Mouse (Mus musculus) kidney, postnatal 0 days (tissue): ENCODE data around the gene Lcn9. TPM values are rescaled to one million over a fixed set of nuclear protein-coding genes. Genes with fewer than 3 reads are reported as not detected.

Experiments used
- ATAC-seq: fragments of 200-750 bp; cut with Nextera tagmentation; replicated peaks from 2 replicates; pipeline ENCODE4 v1.8.0; 2017; ENCODE audit warnings: low read depth, moderate number of reproducible peaks, moderate TSS enrichment, moderate library complexity; ENCODE audit not compliant: low FRiP score
- DNase-seq: peaks from one replicate; pipeline ENCODE4 v3.0.0-alpha.2; 2016; ENCODE audit warnings: low spot score
- H3K27ac ChIP-seq: fragments of 300-500 bp; sonication (generic); 2 replicates; pipeline ENCODE4 v1.5.1; 2014; ENCODE audit warnings: mild to moderate bottlenecking
- H3K27me3 ChIP-seq: fragments of 300-500 bp; sonication (generic); 2 replicates; pipeline ENCODE4 v1.6.1; 2014; ENCODE audit warnings: low read length, mixed read lengths; ENCODE audit not compliant: insufficient read depth
- H3K36me3 ChIP-seq: fragments of 300-500 bp; sonication (generic); 2 replicates; pipeline ENCODE4 v1.6.1; 2014; ENCODE audit warnings: low read length, mixed read lengths; ENCODE audit not compliant: insufficient read depth
- H3K4me1 ChIP-seq: fragments of 300-500 bp; sonication (generic); replicated peaks from 2 replicates; pipeline ENCODE4 v1.6.1; 2014; ENCODE audit warnings: antibody characterized with exemption, low read length, mixed read lengths; ENCODE audit not compliant: insufficient read depth
- H3K4me2 ChIP-seq: fragments of 300-500 bp; sonication (generic); 2 replicates; pipeline ENCODE4 v1.6.1; 2014; ENCODE audit warnings: mild to moderate bottlenecking, low read length, moderate library complexity, mixed read lengths
- H3K4me3 ChIP-seq: fragments of 300-500 bp; sonication (generic); replicated peaks from 2 replicates; pipeline ENCODE4 v1.5.1; 2014; ENCODE audit warnings: low read depth, low read length
- H3K9ac ChIP-seq: fragments of 300-500 bp; sonication (generic); 2 replicates; pipeline ENCODE4 v1.6.1; 2014; ENCODE audit warnings: low read depth, low read length
- H3K9me3 ChIP-seq: fragments of 300-500 bp; sonication (generic); replicated peaks from 2 replicates; pipeline ENCODE4 v1.6.1; 2016; ENCODE audit warnings: low read length, inconsistent platforms, mixed read lengths
- CTCF ChIP-seq: IDR thresholded peaks from 2 replicates; pipeline ENCODE4 v1.5.1; 2016; ENCODE audit warnings: antibody characterized with exemption, low read depth, mild to moderate bottlenecking, moderate library complexity
- WGBS: fragments of 180-500 bp; shearing (Covaris S2); extraction: QIAGEN DNeasy Blood & Tissue Kit; methylation state at CpG from one replicate; pipeline ENCODE4 v1.1.7; 2014; 5-methylcytosine and 5-hydroxymethylcytosine counted together
- polyA plus RNA-seq: library from polyadenylated mRNA; unstranded; fragments of >200 nt; fragmentation: Nextera tagmentation; extraction: Ambion mirVana; gene quantifications from 2 replicates; pipeline ENCODE4 v1.2.1, GENCODE M21; 2015

Gene Lcn9
- polyA plus RNA-seq, 1 experiment from 2014 or later = not detected

GRCm38 (mm10) chr2:25846516-25846915, 23.6 kb downstream of the Lcn9 start:
- WGBS = 69% methylated on average over 8 of the region's 8 CpGs
- Histone ChIP-seq H3K4me3 (no peak overlapping the region), H3K27me3 (no peaks in the 10 kb centered on the region), H3K4me2 (no peak overlapping the region), H3K9ac (no peak overlapping the region), H3K36me3 (no peaks in the 10 kb centered on the region), H3K4me1 (no peaks in the 10 kb centered on the region), H3K9me3 (no peaks in the 10 kb centered on the region), H3K27ac (no peak overlapping the region)
- no peak for TF ChIP-seq CTCF
- no peak for ATAC-seq
- no peak for DNase-seq

- TF ChIP-seq CTCF = no peak
Measured at GRCm38 (mm10) chr2:25847226-25847625, 24.3 kb downstream of the Lcn9 start, which contains the start of gene Sohlh1. Sohlh1 (minus strand) TSS chr2:25847248.

GRCm38 (mm10) chr2:25850330-25850729, 27.4 kb downstream of the Lcn9 start:
- peak; percentile 72 for TF ChIP-seq CTCF
- Histone ChIP-seq H3K27me3 (no peaks in the 10 kb centered on the region), H3K4me3 (no peak overlapping the region), H3K4me2 (no peak overlapping the region), H3K36me3 (no peaks in the 10 kb centered on the region), H3K4me1 (no peaks in the 10 kb centered on the region), H3K9me3 (no peaks in the 10 kb centered on the region), H3K27ac (no peak overlapping the region), H3K9ac (no peak overlapping the region)
- DNase-seq = peak; percentile 32
- no peak for ATAC-seq
- WGBS = 16% methylated on average over 4 of the region's 4 CpGs

More at GRCm38 (mm10) chr2:25847226-25847625, 24.3 kb downstream of the Lcn9 start, which contains the start of gene Sohlh1:
- Histone ChIP-seq H3K27ac (no peak within 1 kb of the TSS), H3K4me3 (no peak within 1 kb of the TSS), H3K27me3 (no peaks in the 10 kb centered on the region), H3K4me1 (no peaks in the 10 kb centered on the region), H3K9ac (no peak within 1 kb of the TSS), H3K4me2 (no peak within 1 kb of the TSS), H3K9me3 (no peaks in the 10 kb centered on the region), H3K36me3 (no peaks in the 10 kb centered on the region)
- WGBS = 81% methylated on average over 16 of the region's 16 CpGs
- DNase-seq (no peak), ATAC-seq (no peak)

- ATAC-seq = no peak
- Histone ChIP-seq H3K9ac (no peak overlapping the region), H3K4me2 (no peak overlapping the region), H3K4me3 (no peak overlapping the region), H3K27me3 (no peaks in the 10 kb centered on the region), H3K36me3 (no peaks in the 10 kb centered on the region), H3K4me1 (no peaks in the 10 kb centered on the region), H3K27ac (no peak overlapping the region), H3K9me3 (no peaks in the 10 kb centered on the region)
- TF ChIP-seq CTCF = no peak
- no peak for DNase-seq
- 59% methylated on average over 3 of the region's 3 CpGs for WGBS
Measured at GRCm38 (mm10) chr2:25852626-25853025, 29.7 kb downstream of the Lcn9 start.

- H3K27ac ChIP-seq = no peak overlapping the region
- H3K9me3 ChIP-seq = no peaks in the 10 kb centered on the region
- no peak overlapping the region for H3K4me3 ChIP-seq
- WGBS = 76% methylated on average over 5 of the region's 5 CpGs
- H3K4me1 ChIP-seq = no peaks in the 10 kb centered on the region
- no peak for ATAC-seq
- H3K9ac ChIP-seq = no peak overlapping the region
- no peak for TF ChIP-seq CTCF
- no peaks in the 10 kb centered on the region for H3K36me3 ChIP-seq
- DNase-seq = no peak
- H3K4me2 ChIP-seq = no peak overlapping the region
- H3K27me3 ChIP-seq = no peaks in the 10 kb centered on the region
Measured at GRCm38 (mm10) chr2:25853998-25854397, 31.0 kb downstream of the Lcn9 start.

GRCm38 (mm10) chr2:25859891-25860290, 36.9 kb downstream of the Lcn9 start:
- H3K4me3 ChIP-seq = no peak overlapping the region
- no peaks in the 10 kb centered on the region; the same call in 1 of the 2 replicates for H3K27me3 ChIP-seq
- H3K27ac ChIP-seq = no peak overlapping the region
- H3K9ac ChIP-seq = no peak overlapping the region
- 0 out of 2 replicates have a peak, but pooled peaks cover 10% of the 10 kb centered on the region for H3K4me1 ChIP-seq
- ATAC-seq = no peak
- H3K36me3 ChIP-seq = no peaks in the 10 kb centered on the region
- no peak overlapping the region for H3K4me2 ChIP-seq
- WGBS = 86% methylated on average over 3 of the region's 3 CpGs
- TF ChIP-seq CTCF = no peak
- H3K9me3 ChIP-seq = no peaks in the 10 kb centered on the region
- no peak for DNase-seq

GRCm38 (mm10) chr2:25862038-25862437, 39.1 kb downstream of the Lcn9 start:
- Histone ChIP-seq H3K9ac (no peak overlapping the region), H3K4me1 (0 out of 2 replicates have a peak, but pooled peaks cover 10% of the 10 kb centered on the region), H3K4me3 (no peak overlapping the region), H3K9me3 (no peaks in the 10 kb centered on the region), H3K27me3 (no peaks in the 10 kb centered on the region; the same call in 1 of the 2 replicates), H3K36me3 (no peaks in the 10 kb centered on the region), H3K4me2 (no peak overlapping the region), H3K27ac (no peak overlapping the region)
- ATAC-seq (no peak), DNase-seq (no peak)
- 55% methylated on average over 2 of the region's 2 CpGs for WGBS
- no peak for TF ChIP-seq CTCF
